Mouse (Mus musculus) E14TG2a.4 (cell line): ENCODE data around the gene Stk39.

Experiments used
- CTCF ChIP-seq: conservative IDR thresholded peaks from 2 replicates; pipeline ENCODE4 v1.5.1; 2014; ENCODE audit warnings: low read length
- NANOG ChIP-seq: IDR thresholded peaks from 2 replicates; pipeline ENCODE4 v1.6.1; 2014; ENCODE audit warnings: borderline replicate concordance, low read length, mixed read lengths
- POU5F1 ChIP-seq: IDR thresholded peaks from 2 replicates; pipeline ENCODE4 v1.6.1; 2014; ENCODE audit warnings: low read length, borderline replicate concordance

DNA sequence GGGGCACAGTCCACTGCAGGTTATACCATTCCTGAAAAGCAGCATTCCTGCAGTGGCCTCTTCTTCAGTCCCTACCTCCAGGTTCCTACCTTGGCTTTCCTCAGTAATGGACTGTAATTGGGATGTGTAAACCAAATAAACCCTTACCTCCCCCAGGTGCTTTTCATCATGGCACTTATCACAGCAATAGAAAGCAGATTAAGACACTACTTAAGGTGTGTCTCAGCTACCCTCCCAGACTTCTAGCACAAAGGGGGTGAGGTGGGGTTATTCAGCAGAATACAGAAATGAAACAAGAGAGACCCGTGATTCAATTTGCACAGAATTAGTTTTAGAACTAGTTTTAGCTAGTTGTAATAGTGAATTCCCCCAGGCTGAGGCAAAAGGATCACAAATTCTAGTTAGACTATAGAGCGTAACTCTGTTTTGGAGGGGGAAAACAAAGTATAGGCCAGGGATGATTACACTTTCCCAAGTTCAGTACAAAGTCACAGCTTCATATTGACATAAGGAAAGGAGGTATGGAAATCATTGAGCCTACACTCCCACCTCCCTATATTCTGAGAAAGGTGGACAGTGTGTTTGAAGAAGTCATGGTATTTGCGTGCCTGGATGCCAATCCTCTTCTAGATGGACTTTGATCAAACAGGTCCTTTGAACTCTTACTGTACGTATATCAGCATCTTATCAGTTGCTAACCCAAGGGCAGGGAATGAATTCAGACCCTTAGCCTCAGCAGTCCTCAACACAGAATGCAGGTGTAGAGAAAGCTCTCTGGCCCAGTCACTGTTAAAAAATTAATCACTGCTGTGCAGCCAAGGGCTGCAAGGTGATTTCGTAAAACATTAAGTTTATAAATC lies 279.2 kb downstream of the Stk39 start:
- TF ChIP-seq CTCF (no peak), NANOG (no peak), POU5F1 (no peak)
